In the genomic region with DNA sequence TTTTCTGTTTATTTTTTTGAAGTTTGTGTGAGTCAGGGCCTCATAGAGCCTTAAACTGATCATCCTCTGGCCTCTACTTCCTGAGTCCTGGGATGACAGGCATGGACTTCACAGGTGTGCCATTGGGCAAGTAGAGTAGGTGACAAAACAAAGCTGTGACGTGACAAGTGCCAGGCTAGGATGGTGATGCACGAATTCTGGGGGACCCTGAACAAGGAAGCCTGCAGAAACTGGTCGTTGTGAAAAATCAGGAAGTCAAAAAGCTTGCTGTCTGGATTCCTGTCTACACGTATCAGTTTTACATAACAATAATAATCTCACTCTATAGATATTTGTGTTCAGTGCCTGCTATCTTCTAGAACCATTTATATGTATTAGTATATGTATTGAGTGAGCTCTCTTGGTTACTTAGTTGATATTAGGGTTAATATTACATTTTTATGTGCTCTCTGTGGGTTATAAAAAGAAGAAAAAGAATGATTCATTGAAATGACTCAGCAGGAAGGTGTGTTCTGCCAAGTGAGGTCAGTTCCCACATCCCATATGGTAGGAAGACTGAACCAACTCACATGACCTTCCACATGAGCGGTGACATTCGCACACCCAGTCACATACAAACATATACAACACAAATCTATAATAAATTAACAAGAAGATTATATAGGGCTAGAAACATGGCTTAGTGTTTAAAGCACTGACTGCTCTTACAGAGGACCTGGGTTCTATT, we compare ENCODE assay signal across 9 mouse cellular contexts. TPM values are rescaled to one million over a fixed set of nuclear protein-coding genes. Genes with fewer than 3 reads are reported as not detected.
A peak's percentile ranks its signal among the peaks of the same experiment; 100 is the strongest.
DNase-seq lines count a peak whose midpoint lies in the region; ATAC-seq and TF ChIP-seq lines count a peak whose summit lies in the region.
"Had no signal": no experiment of that assay in that cellular context is flagged by ENCODE, and none has a peak within 500 bp of the region (broad histone marks: within the 10 kb centered on the region; RNA-seq: fewer than 3 reads in every experiment).

No protein-coding gene starts in this region.

- no peaks in the 10 kb centered on the region for H3K9me3 ChIP-seq in embryonic facial prominence, embryonic 14.5 days (ENCODE audit: control insufficient read depth, low read length)

- peak overlapping the region; percentile 89 for H3K27ac ChIP-seq in cerebellum, adult 2 months (ENCODE audit: insufficient read depth, low read length)
- H3K27ac ChIP-seq in liver, adult 2 months (replicated peaks; ENCODE audit: insufficient read depth, low read depth, low read length) = peak overlapping the region; percentile 61
- 0 out of 2 replicates have a peak overlapping the region, but pooled peaks have one; percentile 23 for H3K27ac ChIP-seq in embryonic facial prominence, embryonic 14.5 days (replicated peaks; ENCODE audit: low read depth, low read length)

- H3K4me2 ChIP-seq in embryonic facial prominence, embryonic 14.5 days (ENCODE audit: low read depth, low read length) = no peak overlapping the region

- DNase-seq in cerebellum, adult 2 months = peak; percentile 29 to 73
- no peak for DNase-seq in cerebellum, adult 11-12 months
- no peak for DNase-seq in liver, adult 2 months (ENCODE audit: extremely low read depth, low read depth, low spot score)
- no peak for DNase-seq in liver
- no peak for DNase-seq in embryonic facial prominence, embryonic 14.5 days (ENCODE audit: low spot score)
- DNase-seq in skeletal muscle tissue, adult 2 months (ENCODE audit: low read depth, low spot score) = peak; percentile 52
- DNase-seq in yolk sac, embryonic 10.5 days (ENCODE audit: low spot score) = no peak
- no peak for DNase-seq in spleen, postnatal 36 days (ENCODE audit: low spot score in 2 of 2)
- DNase-seq: thymus, postnatal 4 days had no signal

- no peak overlapping the region for H3K9ac ChIP-seq in liver, adult 2 months (ENCODE audit: low read depth, low read length)
- H3K9ac ChIP-seq in embryonic facial prominence, embryonic 14.5 days (ENCODE audit: low read depth, low read length) = 0 out of 2 replicates have a peak overlapping the region, but pooled peaks have one; percentile 25

- no peaks in the 10 kb centered on the region for H3K27me3 ChIP-seq in cerebellum, adult 2 months (ENCODE audit: control insufficient read depth, insufficient read depth, low read length)
- no peaks in the 10 kb centered on the region for H3K27me3 ChIP-seq in liver, adult 2 months (ENCODE audit: control insufficient read depth, insufficient read depth, low read length)
- H3K27me3 ChIP-seq in embryonic facial prominence, embryonic 14.5 days (replicated peaks; ENCODE audit: control insufficient read depth, insufficient read depth, low read length) = no peaks in the 10 kb centered on the region

- H3K4me1 ChIP-seq in cerebellum, adult 2 months (ENCODE audit: control insufficient read depth, insufficient read depth, low read length) = peaks cover 3% of the 10 kb centered on the region; the same call in 1 of the 2 replicates
- peaks cover 6% of the 10 kb centered on the region for H3K4me1 ChIP-seq in liver, adult 2 months (ENCODE audit: control insufficient read depth, insufficient read depth, low read length)
- H3K4me1 ChIP-seq in embryonic facial prominence, embryonic 14.5 days (ENCODE audit: control insufficient read depth, insufficient read depth, low read length) = 0 out of 2 replicates have a peak, but pooled peaks cover 12% of the 10 kb centered on the region

- no peak for TF ChIP-seq CTCF in cerebellum, adult 2 months (IDR thresholded peaks at IDR 0.05; ENCODE audit: borderline replicate concordance, insufficient read depth, low read depth, low read length)
- TF ChIP-seq CTCF in liver, adult 2 months (IDR thresholded peaks at IDR 0.05; ENCODE audit: low read depth, low read length) = no peak

- peaks cover 4% of the 10 kb centered on the region; the same call in 1 of the 2 replicates for H3K79me2 ChIP-seq in liver, adult 2 months (ENCODE audit: control insufficient read depth, insufficient read depth, low read length)

- ATAC-seq in embryonic facial prominence, embryonic 14.5 days (ENCODE audit: low read depth) = no peak

- no peaks in the 10 kb centered on the region for H3K36me3 ChIP-seq in liver, adult 2 months (ENCODE audit: control insufficient read depth, insufficient read depth, low read length)
- no peaks in the 10 kb centered on the region for H3K36me3 ChIP-seq in embryonic facial prominence, embryonic 14.5 days (ENCODE audit: control insufficient read depth, insufficient read depth, low read length)

- no peak overlapping the region for H3K4me3 ChIP-seq in cerebellum, adult 2 months (replicated peaks; ENCODE audit: insufficient read depth, low read depth, low read length)
- H3K4me3 ChIP-seq in liver, adult 2 months (ENCODE audit: insufficient read depth, low read depth, low read length) = no peak overlapping the region
- H3K4me3 ChIP-seq in embryonic facial prominence, embryonic 14.5 days (ENCODE audit: low read depth, low read length) = no peak overlapping the region

- WGBS in cerebellum, adult 2 months = 35% methylated on average over 6 of the region's 6 CpGs
- WGBS in liver, adult 2 months = 80% methylated on average over 6 of the region's 6 CpGs
- WGBS in embryonic facial prominence, embryonic 14.5 days = 75% methylated on average over 6 of the region's 6 CpGs

- no peak for TF ChIP-seq POLR2A in cerebellum, adult 2 months (IDR thresholded peaks at IDR 0.05; ENCODE audit: borderline replicate concordance, insufficient read depth, low read length)
- no peak for TF ChIP-seq POLR2A in liver, adult 2 months (IDR thresholded peaks at IDR 0.05; ENCODE audit: extremely low read depth, insufficient read depth, low read length)

RNA-seq across cellular contexts. Expression of gene Sntb2, which starts 37.2 kb away (rescaled TPM):
- polyA plus RNA-seq in cerebellum, adult 2 months (2012; rRNA removed) = 5.5 and 5.8 TPM in 2 replicates
- total RNA-seq in liver, adult 2 months (2014; rRNA removed) = 3.0 and 4.9 TPM in 2 replicates
- polyA plus RNA-seq in liver, adult 2 months (2012; rRNA removed) = 1.6 TPM in 2 replicates
- polyA plus RNA-seq in embryonic facial prominence, embryonic 14.5 days (2014; fragmentation: Nextera tagmentation; extraction: Ambion mirVana) = 16.3 and 18.5 TPM in 2 replicates

RNA-seq across cellular contexts. Expression of gene Vps4a, which starts 58.3 kb away (rescaled TPM):
- polyA plus RNA-seq in cerebellum, adult 2 months (2012; rRNA removed) = 111 TPM in 2 replicates
- 11.2 and 11.5 TPM in 2 replicates for total RNA-seq in liver, adult 2 months (2014; rRNA removed)
- polyA plus RNA-seq in liver, adult 2 months (2012; rRNA removed) = 9.5 and 9.7 TPM in 2 replicates
- 71.3 and 78.2 TPM in 2 replicates for polyA plus RNA-seq in embryonic facial prominence, embryonic 14.5 days (2014; fragmentation: Nextera tagmentation; extraction: Ambion mirVana)

Comparison
In these comparisons a context has a peak if more than half of its experiments do, and no peak if none do; other contexts are left out.
1. DNase-seq: peak in cerebellum, adult 2 months (2 of 2) and skeletal muscle tissue, adult 2 months (single experiment); none in cerebellum, adult 11-12 months (single experiment), liver, adult 2 months (single experiment), liver (single experiment), embryonic facial prominence, embryonic 14.5 days (single experiment), yolk sac, embryonic 10.5 days (single experiment) and spleen, postnatal 36 days (0 of 2).
2. H3K27ac ChIP-seq: peak in every context shown above with its lines; median percentile 89 in cerebellum, adult 2 months; 61 in liver, adult 2 months; 23 in embryonic facial prominence, embryonic 14.5 days.